In genomic region chr13:101422082-101422481, GRCm38 (mm10) we compare ENCODE assay signal across 24 mouse cellular contexts.
"Had no signal": no experiment of that assay in that cellular context is flagged by ENCODE, and none has a peak within 500 bp of the region (broad histone marks: within the 10 kb centered on the region; RNA-seq: fewer than 3 reads in every experiment).

No protein-coding gene starts in this region.

- H3K4me3 ChIP-seq: kidney, embryonic 15.5 days; limb, embryonic 10.5 days; limb, embryonic 13.5 days; liver, embryonic 12.5 days; liver, embryonic 15.5 days; lung, embryonic 15.5 days; neural tube, embryonic 12.5 days; neural tube, embryonic 15.5 days had no signal

- H3K9ac ChIP-seq: kidney, embryonic 15.5 days; limb, embryonic 13.5 days; liver, embryonic 12.5 days; liver, embryonic 15.5 days; lung, embryonic 15.5 days; neural tube, embryonic 12.5 days; neural tube, embryonic 15.5 days had no signal

- DNase-seq: kidney, adult 2 months; kidney, postnatal 10 days; kidney, postnatal 36 days; liver; lung, adult 18-20 months; lung, postnatal 14 days; lung, postnatal 4 days; midbrain, embryonic 14.5 days; right cerebral cortex, adult 18-20 months; right cerebral cortex, postnatal 14 days; right cerebral cortex, postnatal 4 days; thymus, adult 2 months; thymus, postnatal 14 days; thymus, postnatal 4 days had no signal

- ATAC-seq: liver, embryonic 12.5 days had no signal

- H3K27me3 ChIP-seq: kidney, embryonic 15.5 days; liver, embryonic 12.5 days; liver, embryonic 15.5 days; lung, embryonic 15.5 days; neural tube, embryonic 12.5 days; neural tube, embryonic 15.5 days had no signal

- H3K4me2 ChIP-seq: kidney, embryonic 15.5 days; limb, embryonic 13.5 days; liver, embryonic 12.5 days; liver, embryonic 15.5 days; lung, embryonic 15.5 days; midbrain, embryonic 11.5 days; neural tube, embryonic 12.5 days; neural tube, embryonic 15.5 days had no signal

- H3K4me1 ChIP-seq: limb, embryonic 10.5 days; liver, embryonic 12.5 days; liver, embryonic 15.5 days; lung, embryonic 15.5 days; neural tube, embryonic 12.5 days; neural tube, embryonic 15.5 days had no signal

- H3K27ac ChIP-seq: kidney, embryonic 15.5 days; limb, embryonic 10.5 days; limb, embryonic 13.5 days; liver, embryonic 12.5 days; liver, embryonic 15.5 days; lung, embryonic 15.5 days; neural tube, embryonic 12.5 days; neural tube, embryonic 15.5 days; stomach, postnatal 0 days had no signal

- H3K36me3 ChIP-seq: kidney, embryonic 15.5 days; limb, embryonic 10.5 days; limb, embryonic 13.5 days; liver, embryonic 12.5 days; liver, embryonic 15.5 days; lung, embryonic 15.5 days; neural tube, embryonic 12.5 days; neural tube, embryonic 15.5 days had no signal

- H3K9me3 ChIP-seq: kidney, embryonic 15.5 days; limb, embryonic 10.5 days; limb, embryonic 13.5 days; liver, embryonic 12.5 days; liver, embryonic 15.5 days; lung, embryonic 15.5 days; neural tube, embryonic 12.5 days; neural tube, embryonic 15.5 days had no signal
